ENCODE assay signal across 11 mouse cellular contexts in the genomic region with DNA sequence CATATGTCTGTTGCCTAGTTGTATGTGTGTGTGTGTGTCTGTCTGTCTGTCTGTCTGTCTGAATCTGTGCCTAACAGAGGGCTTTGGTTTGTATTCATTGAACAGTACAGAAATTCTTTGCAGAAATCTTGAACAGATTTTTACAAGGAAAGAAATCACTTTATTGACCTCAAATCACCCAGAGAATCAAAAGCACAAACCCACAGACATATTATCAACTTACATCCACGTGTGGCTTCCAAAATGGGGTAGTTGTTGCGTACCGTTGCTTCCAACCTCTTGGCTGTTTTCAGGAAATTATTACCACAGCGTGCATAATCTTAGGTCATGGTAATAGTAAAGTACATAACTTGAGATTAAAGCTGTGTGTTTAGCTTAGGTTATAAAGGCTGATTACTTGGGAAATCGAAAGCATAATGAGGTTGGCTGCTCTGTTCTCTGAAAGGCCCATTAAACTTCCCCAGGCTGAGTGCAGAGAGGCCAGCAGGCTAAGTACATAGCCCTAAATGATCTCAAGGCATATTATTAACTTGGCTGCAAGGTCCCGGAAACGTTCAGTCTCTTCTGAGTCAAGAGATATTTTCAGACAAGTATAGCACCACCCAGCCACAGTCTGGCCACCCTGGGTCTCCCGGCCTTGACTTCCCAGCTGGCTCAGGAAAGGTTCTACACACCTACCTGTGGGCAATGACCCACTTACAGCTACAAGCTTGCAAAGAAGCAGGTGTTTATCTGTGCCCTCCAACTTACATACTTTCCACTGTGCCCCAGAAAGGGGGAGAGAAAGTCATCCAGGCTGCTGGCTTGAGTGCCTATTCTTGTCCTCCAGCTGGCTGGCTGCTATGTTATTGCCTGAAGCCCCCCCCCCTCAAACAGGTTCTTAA. TPM values are rescaled to one million over a fixed set of nuclear protein-coding genes. Genes with fewer than 3 reads are reported as not detected.
A peak's percentile ranks its signal among the peaks of the same experiment; 100 is the strongest.
DNase-seq lines count a peak whose midpoint lies in the region; ATAC-seq lines count a peak whose summit lies in the region.
"Had no signal": no experiment of that assay in that cellular context is flagged by ENCODE, and none has a peak within 500 bp of the region (broad histone marks: within the 10 kb centered on the region; RNA-seq: fewer than 3 reads in every experiment).

No protein-coding gene starts in this region.

- no peaks in the 10 kb centered on the region for H3K9me3 ChIP-seq in hindbrain, embryonic 12.5 days (replicated peaks)

- no peak overlapping the region for H3K4me3 ChIP-seq in macrophage (ENCODE audit: inconsistent target)
- no peak overlapping the region for H3K4me3 ChIP-seq in hindbrain, embryonic 12.5 days
- H3K4me3 ChIP-seq: erythroblast, embryonic 14.5 days had no signal

- WGBS in macrophage (ENCODE audit: missing documents): 31% methylated on average over 8 of the region's 8 CpGs
- WGBS in hindbrain, embryonic 12.5 days: 81% methylated on average over 8 of the region's 8 CpGs

- no peaks in the 10 kb centered on the region for H3K4me1 ChIP-seq in hindbrain, embryonic 12.5 days

- H3K79me2 ChIP-seq in macrophage (ENCODE audit: inconsistent target): no peaks in the 10 kb centered on the region

- H3K27ac ChIP-seq in macrophage: peak overlapping the region; percentile 38
- H3K27ac ChIP-seq in hindbrain, embryonic 12.5 days: no peak overlapping the region

- no peaks in the 10 kb centered on the region for H3K36me3 ChIP-seq in macrophage (ENCODE audit: inconsistent target)
- no peaks in the 10 kb centered on the region for H3K36me3 ChIP-seq in hindbrain, embryonic 12.5 days

- H3K4me2 ChIP-seq in hindbrain, embryonic 12.5 days (replicated peaks): no peak overlapping the region
- H3K4me2 ChIP-seq: lung, embryonic 14.5 days had no signal

- H3K9ac ChIP-seq in hindbrain, embryonic 12.5 days: no peak overlapping the region
- H3K9ac ChIP-seq: lung, embryonic 14.5 days had no signal

- H3K27me3 ChIP-seq in hindbrain, embryonic 12.5 days: no peaks in the 10 kb centered on the region

- ATAC-seq in inflammation-experienced regulatory T-cells, adult 6 months: peak; percentile 23
- ATAC-seq in hindbrain, embryonic 12.5 days (ENCODE audit: low FRiP score): no peak

- DNase-seq in lung, postnatal 36 days: peak; percentile 10
- no peak for DNase-seq in lung, postnatal 25 days (ENCODE audit: low spot score)
- no peak for DNase-seq in layer of hippocampus, adult 11-12 months (ENCODE audit: low spot score)
- DNase-seq in frontal cortex, postnatal 25 days (ENCODE audit: low spot score in 2 of 2): no peak
- DNase-seq in layer of hippocampus, adult 8-10 months (ENCODE audit: low spot score in 2 of 2): no peak
- DNase-seq: cerebellum, adult 9-10 months; lung, embryonic 14.5 days had no signal

RNA-seq across cellular contexts. Expression of a gene that starts 26.9 kb away (rescaled TPM):
- 10 to 100 TPM in 2 of 3 experiments, 1 to 10 TPM in 1; 2.8 to 42.7 (median 37.9) TPM for polyA plus RNA-seq in inflammation-experienced regulatory T-cells, adult 6 months (2017; shearing (Covaris generic))
- total RNA-seq in macrophage (2018; cell fraction: chromatin; rRNA removed): 1 to 10 TPM in 15 of 26 experiments, under 1 TPM in 10, not detected in 1; 0.35 to 4.1 (median 1.1) TPM
- under 1 TPM in 21 of 26 experiments, not detected in 5; 0.03 to 0.80 (median 0.34) TPM for total RNA-seq in macrophage (2018; cell fraction: cytosol; rRNA removed)
- 1 to 10 TPM in 11 of 26 experiments, under 1 TPM in 10, not detected in 5; 0.12 to 2.8 (median 1.1) TPM for total RNA-seq in macrophage (2018; cell fraction: nucleus; rRNA removed)
- 0.22 to 0.67 TPM (median 0.42 TPM) in 3 replicates for polyA plus RNA-seq in macrophage (2018)
- 1.3 and 2.0 TPM in 2 replicates for polyA plus RNA-seq in hindbrain, embryonic 12.5 days (2016; fragmentation: Nextera tagmentation; extraction: Ambion mirVana)
- 10 to 100 TPM; 13.1 to 22.5 (median 17.3) TPM for total RNA-seq in layer of hippocampus, adult 8-10 months (2022)
- polyA plus RNA-seq: erythroblast, embryonic 14.5 days had no signal
